Mouse (Mus musculus) heart, adult 2 months (tissue): ENCODE measurements at regions not wholly inside any gene's neighbourhood (a gene's known extent, or its start where the extent isn't known, plus 50 kb on each side); places are given as distances from the start of the nearest gene placed in this dataset.

Source experiments
- CTCF ChIP-seq: fragments of 200-600 bp; IDR thresholded peaks from 2 replicates; pipeline ENCODE4 v1.8.1; 2022; ENCODE audit warnings: antibody characterized with exemption, mild to moderate bottlenecking, moderate library complexity
- POLR2A ChIP-seq: fragments of 200-500 bp; IDR thresholded peaks from 2 replicates; pipeline ENCODE4 v1.6.1; 2011; ENCODE audit warnings: mild to moderate bottlenecking, low read depth, low read length, control low read depth; ENCODE audit not compliant: insufficient read depth

- no peak for TF ChIP-seq POLR2A
- no peak for TF ChIP-seq CTCF
These were observed 68.1 kb upstream of the Stx16 start for GRCm38 (mm10) chr2:174007976-174008349.
